Mouse (Mus musculus) spleen, postnatal 4 days (tissue): ENCODE data around the gene Mrpl44.

Experiments used
- DNase-seq, 2 experiments: peaks; one replicate each; pipeline ENCODE4 v3.0.0; 2022; ENCODE audit warnings: low spot score in 2 of 2

Gene Mrpl44

DNA sequence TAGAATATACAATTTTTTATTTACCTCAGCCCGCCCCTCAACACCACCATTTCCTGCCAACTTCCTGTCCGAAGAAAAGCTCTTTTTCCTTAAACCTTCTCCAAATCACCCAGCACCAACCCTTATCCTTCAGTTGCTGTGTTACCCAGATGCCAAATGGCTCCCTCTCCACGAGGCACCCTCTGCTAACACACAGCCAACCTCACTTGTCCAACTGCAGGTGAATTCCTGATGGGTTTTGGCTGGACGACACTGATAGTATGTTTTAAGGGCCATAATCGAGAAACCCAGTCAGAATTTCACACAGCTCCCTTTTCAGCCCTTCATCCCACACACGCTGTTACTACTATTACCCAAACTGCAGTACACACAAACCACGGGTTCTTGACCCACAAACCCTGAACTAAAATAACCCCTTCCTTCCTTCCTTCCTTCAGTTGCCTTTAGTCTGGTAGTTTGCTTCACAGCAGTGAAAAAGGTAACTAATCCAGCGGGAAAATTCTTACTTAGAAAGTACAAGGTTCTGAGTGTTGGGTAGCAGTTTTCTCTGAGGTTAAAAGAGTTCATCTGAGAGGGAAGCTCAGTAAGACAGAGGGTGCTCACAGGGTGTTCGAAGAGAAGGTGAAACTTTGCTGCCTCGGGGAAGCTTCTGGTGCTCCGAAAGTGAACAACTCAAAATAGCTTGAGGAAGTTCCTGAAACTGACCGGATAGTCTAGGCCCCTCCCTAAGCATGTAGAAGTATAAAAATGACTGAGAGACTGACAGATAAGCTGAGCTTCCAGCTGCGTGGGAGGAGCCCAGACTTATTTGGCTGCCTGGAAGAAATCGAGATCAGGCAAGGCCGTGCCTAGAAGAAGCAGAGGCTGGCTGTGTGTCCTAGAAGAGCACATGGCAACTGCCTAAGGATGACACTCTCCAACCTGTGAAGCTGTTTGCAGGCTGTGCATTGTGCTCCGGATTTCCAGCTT is 13.3 kb upstream of the Mrpl44 start:
- no peak for DNase-seq

GRCm38 (mm10) chr1:79764031-79764430 is 11.8 kb upstream of the Mrpl44 start:
- DNase-seq, result no peak

DNA sequence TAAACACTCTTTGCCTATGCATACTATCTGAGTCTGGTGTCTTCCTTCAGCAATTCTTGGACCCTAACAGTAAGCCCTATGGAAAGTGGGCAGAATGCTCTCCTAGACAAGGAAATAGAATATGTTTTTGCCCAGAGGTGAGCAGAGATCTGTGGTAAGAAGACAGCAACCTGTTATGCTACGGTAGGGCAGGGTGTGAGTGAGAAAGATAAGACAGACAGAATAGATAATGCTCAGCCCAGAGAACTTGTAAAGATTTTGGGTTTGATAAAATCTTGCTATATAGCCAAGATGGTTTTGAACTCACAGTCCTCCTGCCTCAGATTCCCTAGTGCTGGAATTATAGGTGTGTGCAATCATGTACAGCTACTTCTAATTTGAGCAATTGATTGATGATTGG is 11.3 kb upstream of the Mrpl44 start:
- DNase-seq, result no peak

DNA sequence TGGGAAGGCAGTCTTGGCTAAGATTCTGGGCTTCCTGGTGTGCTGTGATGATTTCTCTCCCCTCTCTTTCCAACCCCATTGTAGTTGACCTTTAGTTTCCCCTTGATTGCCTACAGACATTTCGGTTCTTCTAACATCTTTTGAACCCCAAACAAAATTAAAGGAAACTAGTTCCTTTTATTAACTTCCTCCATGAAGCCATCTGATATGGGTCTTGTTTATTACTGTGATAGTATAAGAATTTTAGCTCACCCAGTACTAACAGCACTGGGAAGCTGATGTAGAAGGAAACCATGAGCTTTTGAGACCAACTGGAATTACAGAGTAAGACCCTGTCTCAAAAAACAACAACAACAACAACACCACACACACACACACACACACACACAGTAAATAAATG is 7.6 kb upstream of the Mrpl44 start:
- DNase-seq, result no peak

- DNase-seq, result no peak
Measured at GRCm38 (mm10) chr1:79774164-79774780, 1.5 kb upstream of the Mrpl44 start.

- no peak for DNase-seq
Measured at GRCm38 (mm10) chr1:79778011-79778410, 2.2 kb downstream of the Mrpl44 start.

- no peak for DNase-seq
Measured at GRCm38 (mm10) chr1:79782433-79782832, 6.6 kb downstream of the Mrpl44 start.

- no peak for DNase-seq
Measured at GRCm38 (mm10) chr1:79786267-79786927, 10.6 kb downstream of the Mrpl44 start.

DNA sequence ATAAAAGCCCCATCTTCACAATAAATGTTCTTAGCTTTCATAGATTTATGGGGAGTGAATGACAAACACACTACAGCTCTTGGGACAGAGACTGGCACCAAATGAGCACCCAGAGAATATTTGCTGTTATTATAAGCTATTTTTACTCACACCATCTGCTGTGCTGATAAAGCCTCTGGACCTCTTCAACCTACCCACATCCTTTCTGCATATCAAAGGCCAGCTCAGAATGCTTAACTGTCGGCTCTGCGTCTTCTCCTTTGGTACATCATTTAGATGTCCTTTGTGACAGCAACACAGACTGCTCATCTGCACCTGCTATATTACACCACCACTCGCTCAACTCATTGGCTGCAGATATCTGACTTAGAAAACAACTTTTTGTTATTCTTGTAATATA is 21.3 kb downstream of the Mrpl44 start:
- no peak for DNase-seq

DNA sequence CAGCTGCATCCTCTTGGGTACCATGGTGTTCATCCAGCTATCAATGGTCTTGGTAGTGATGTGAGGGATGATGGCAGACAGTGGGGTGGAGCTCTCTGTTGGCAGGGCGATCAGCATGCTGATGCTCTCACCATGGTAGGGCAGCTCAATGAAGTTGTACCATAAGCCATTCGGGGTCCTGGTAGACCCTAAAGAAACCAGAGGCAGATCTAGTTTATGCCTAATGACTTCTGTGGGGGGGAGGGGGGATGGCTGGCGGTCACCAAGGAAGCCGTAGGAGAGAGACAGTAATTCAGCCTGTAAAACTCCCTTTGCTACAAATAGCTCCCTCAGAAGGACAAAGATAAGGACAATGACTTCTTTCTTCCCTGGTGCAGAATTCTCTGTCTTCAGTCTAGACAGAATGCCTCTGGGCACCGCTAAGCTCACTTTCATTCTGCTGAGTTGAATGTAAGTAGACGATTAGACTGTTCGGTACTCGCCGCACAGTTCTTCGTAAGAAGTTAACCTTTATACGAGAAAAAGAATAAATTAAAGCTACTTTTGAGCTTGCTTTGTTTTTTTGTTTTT is 27.1 kb downstream of the Mrpl44 start:
- DNase-seq, result no peak

GRCm38 (mm10) chr1:79803614-79804013 is 27.8 kb downstream of the Mrpl44 start:
- DNase-seq, result no peak

DNA sequence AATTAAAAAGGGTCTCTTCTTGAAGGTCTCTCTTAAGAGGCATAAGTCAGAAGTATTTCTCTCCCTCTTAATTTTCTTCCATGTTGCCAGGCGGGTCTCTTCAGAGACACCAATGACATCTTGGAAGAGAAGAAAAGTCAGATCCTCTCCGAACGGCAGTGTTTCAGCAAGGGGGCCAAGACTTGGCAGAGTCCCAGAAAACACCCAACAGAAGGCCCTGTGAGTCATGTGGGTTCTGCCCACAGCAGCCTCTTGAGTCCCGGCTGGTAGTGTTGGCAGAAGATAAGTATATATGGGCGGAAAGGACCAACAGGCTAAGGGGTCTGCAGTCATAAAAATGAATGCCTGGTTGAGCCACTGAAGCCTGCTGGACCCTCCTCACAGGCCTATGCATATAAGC is 31.0 kb downstream of the Mrpl44 start:
- DNase-seq, result no peak

DNA sequence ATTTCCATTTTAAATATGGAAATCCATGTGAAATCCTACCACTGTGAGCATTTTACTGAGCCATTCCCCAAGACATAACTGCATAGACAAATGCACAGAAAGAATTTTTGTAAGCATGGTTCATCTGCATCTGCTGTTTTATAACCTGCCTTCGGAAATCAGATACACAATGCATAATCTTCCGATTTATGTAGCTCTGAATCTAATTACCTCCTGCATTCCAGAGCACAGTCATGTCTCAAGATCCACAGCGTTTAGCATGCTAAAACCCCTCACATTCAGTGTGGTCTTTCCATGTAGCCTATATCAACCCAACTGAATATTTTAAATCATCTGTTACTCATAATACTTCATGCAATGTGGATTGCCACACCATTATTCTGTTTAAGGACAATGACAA is 33.6 kb downstream of the Mrpl44 start:
- no peak for DNase-seq

DNA sequence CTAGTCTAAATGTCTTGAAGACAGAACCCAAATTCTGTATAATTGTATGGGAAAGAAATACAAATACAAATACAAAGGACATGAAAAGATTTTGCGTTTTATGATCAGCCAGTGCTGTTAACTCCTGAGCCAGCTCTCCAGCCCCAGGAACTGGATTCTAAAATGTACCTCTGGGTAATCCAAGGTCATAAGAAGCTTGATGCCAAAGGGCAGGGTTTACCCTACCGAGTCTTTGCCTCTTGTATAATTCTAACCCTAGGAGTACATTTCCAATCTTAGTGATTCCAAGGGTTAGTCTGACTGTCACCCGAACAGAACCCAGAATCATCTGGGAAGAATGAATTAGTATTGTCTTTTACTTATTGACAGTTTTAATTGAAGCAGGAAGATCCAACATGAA is 39.6 kb downstream of the Mrpl44 start:
- DNase-seq, result no peak

- DNase-seq, result no peak
Measured at GRCm38 (mm10) chr1:79819296-79819879, 43.6 kb downstream of the Mrpl44 start.

- DNase-seq, result no peak
Measured at GRCm38 (mm10) chr1:79822806-79823525, 47.1 kb downstream of the Mrpl44 start.

- DNase-seq, result no peak
Measured at GRCm38 (mm10) chr1:79823951-79824633, 48.3 kb downstream of the Mrpl44 start.
